Comparison of ENCODE assay signal across 8 mouse cellular contexts in the genomic region with DNA sequence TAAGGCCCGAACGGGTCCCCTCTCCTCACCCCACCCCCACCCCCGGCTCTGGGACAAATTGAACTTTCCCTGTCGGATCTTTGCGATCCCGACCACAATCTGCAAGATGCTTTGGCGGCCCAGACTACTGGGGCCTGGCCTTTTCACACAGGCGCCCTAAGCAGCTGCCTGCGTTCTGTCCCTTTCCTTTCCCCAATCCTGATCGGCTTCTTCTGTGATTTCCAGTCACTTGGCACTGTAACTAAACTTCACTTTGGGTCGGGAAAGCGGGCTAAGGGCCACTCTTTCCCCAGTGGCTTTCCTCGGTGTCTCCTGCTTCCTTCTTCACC. TPM values are rescaled to one million over a fixed set of nuclear protein-coding genes. Genes with fewer than 3 reads are reported as not detected.
DNase-seq lines count a peak whose midpoint lies in the region; ATAC-seq and TF ChIP-seq lines count a peak whose summit lies in the region.

No protein-coding gene starts in this region.

- peak overlapping the region; percentile 89 for H3K4me3 ChIP-seq in heart, embryonic 13.5 days
- peak overlapping the region; percentile 75 to 92 for H3K4me3 ChIP-seq in ES-E14 (ENCODE audit: insufficient read depth in 1 of 2, low read depth in 1 of 2, low read length in 2 of 2, poor library complexity in 1 of 2, severe bottlenecking in 1 of 2)
- H3K4me3 ChIP-seq in heart, embryonic 15.5 days: peak overlapping the region; percentile 86
- peak overlapping the region; percentile 95 for H3K4me3 ChIP-seq in liver, postnatal 0 days (ENCODE audit: low read depth, low read length)

- H3K4me2 ChIP-seq in heart, embryonic 13.5 days: peak overlapping the region; percentile 97
- peak overlapping the region; percentile 84 for H3K4me2 ChIP-seq in heart, embryonic 15.5 days
- H3K4me2 ChIP-seq in liver, postnatal 0 days (ENCODE audit: low read depth, low read length): peak overlapping the region; percentile 86

- no peak for TF ChIP-seq EP300 in liver, postnatal 0 days (IDR thresholded peaks at IDR 0.05; ENCODE audit: low read depth)

- in situ Hi-C loops in ES-E14 (cut with MboI; ENCODE audit: low sequenced_read_pairs in 2 of 2, unreplicated experiment in 2 of 2): no loop called here

- WGBS in heart, embryonic 13.5 days: under 1% methylated on average over 13 of the region's 13 CpGs
- 0% methylated on average over 13 of the region's 13 CpGs for WGBS in heart, embryonic 15.5 days
- WGBS in liver, postnatal 0 days (ENCODE audit: insufficient replicate concordance): under 1% methylated on average over 13 of the region's 13 CpGs

- H3K4me1 ChIP-seq in heart, embryonic 13.5 days: peaks cover 52% of the 10 kb centered on the region
- peaks cover 19 to 21% of the 10 kb centered on the region in 2 experiments for H3K4me1 ChIP-seq in ES-E14 (ENCODE audit: control insufficient read depth in 2 of 2, insufficient read depth in 2 of 2, low read length in 2 of 2, poor library complexity in 1 of 2)
- peaks cover 44% of the 10 kb centered on the region for H3K4me1 ChIP-seq in heart, embryonic 15.5 days (replicated peaks)
- H3K4me1 ChIP-seq in liver, postnatal 0 days (ENCODE audit: insufficient read depth): peaks cover 42% of the 10 kb centered on the region

- intact Hi-C loops in heart, postnatal 36 days (cut with DNase I): loop anchor here (1.0 kb wide), 2 partner anchors 72 to 83 kb away; no protein-coding TSS in a partner anchor
- intact Hi-C loops in left cerebral cortex, postnatal 4 days (cut with DNase I): loop anchor here (5.0 kb wide), 1 partner anchor 82 kb away; no protein-coding TSS in a partner anchor

- H3K27me3 ChIP-seq in heart, embryonic 13.5 days (replicated peaks): no peaks in the 10 kb centered on the region
- H3K27me3 ChIP-seq in heart, embryonic 15.5 days: no peaks in the 10 kb centered on the region
- H3K27me3 ChIP-seq in liver, postnatal 0 days (ENCODE audit: insufficient read depth, low read length): no peaks in the 10 kb centered on the region

- H3K9me3 ChIP-seq in heart, embryonic 13.5 days: no peaks in the 10 kb centered on the region
- no peaks in the 10 kb centered on the region for H3K9me3 ChIP-seq in ES-E14 (ENCODE audit: control insufficient read depth, insufficient read depth, low read depth, low read length)
- H3K9me3 ChIP-seq in heart, embryonic 15.5 days (replicated peaks): no peaks in the 10 kb centered on the region
- no peaks in the 10 kb centered on the region for H3K9me3 ChIP-seq in liver, postnatal 0 days (ENCODE audit: low read length)

- H3K36me3 ChIP-seq in heart, embryonic 13.5 days: peaks cover 33% of the 10 kb centered on the region
- H3K36me3 ChIP-seq in ES-E14 (ENCODE audit: control insufficient read depth, insufficient read depth, low read length, poor library complexity, severe bottlenecking): peaks cover 13% of the 10 kb centered on the region
- H3K36me3 ChIP-seq in heart, embryonic 15.5 days: peaks cover 18% of the 10 kb centered on the region
- peaks cover 33% of the 10 kb centered on the region for H3K36me3 ChIP-seq in liver, postnatal 0 days (replicated peaks; ENCODE audit: insufficient read depth, low read length)

- no peak for ATAC-seq in heart, embryonic 13.5 days (ENCODE audit: extremely low read depth, insufficient number of reproducible peaks, low FRiP score, low TSS enrichment)
- ATAC-seq in heart, embryonic 15.5 days (replicated peaks; ENCODE audit: insufficient number of reproducible peaks, insufficient read depth, low FRiP score, low read depth): no peak
- no peak for ATAC-seq in liver, postnatal 0 days

- peak overlapping the region; percentile 100 for H3K9ac ChIP-seq in heart, embryonic 13.5 days
- peak overlapping the region; percentile 57 for H3K9ac ChIP-seq in ES-E14 (ENCODE audit: insufficient read depth, low read depth, low read length, poor library complexity, severe bottlenecking)
- peak overlapping the region; percentile 90 for H3K9ac ChIP-seq in heart, embryonic 15.5 days
- H3K9ac ChIP-seq in liver, postnatal 0 days (replicated peaks): peak overlapping the region; percentile 86

- DNase-seq in heart, postnatal 36 days: no peak
- DNase-seq in ES-E14 (ENCODE audit: low read depth, low spot score): no peak
- no peak for DNase-seq in liver, postnatal 0 days
- no peak for DNase-seq in left cerebral cortex, postnatal 4 days
- DNase-seq in adrenal gland, postnatal 14 days: no peak
- DNase-seq in left cerebral cortex, adult 8-10 months (ENCODE audit: low spot score in 2 of 2): no peak

- no peak for TF ChIP-seq CTCF in liver, postnatal 0 days (IDR thresholded peaks at IDR 0.05; ENCODE audit: low read depth)

- H3K27ac ChIP-seq in heart, embryonic 13.5 days (replicated peaks): peak overlapping the region; percentile 99
- H3K27ac ChIP-seq in ES-E14 (ENCODE audit: insufficient read depth, low read depth, low read length, poor library complexity, severe bottlenecking): peak overlapping the region; percentile 27; the same call in 1 of the 2 replicates
- H3K27ac ChIP-seq in heart, embryonic 15.5 days: peak overlapping the region; percentile 95
- H3K27ac ChIP-seq in liver, postnatal 0 days (ENCODE audit: low read depth): peak overlapping the region; percentile 93

TF ChIP-seq in ES-E14, 5 proteins besides CTCF, POLR2A, EP300 and RAD21:
- TF ChIP-seq HCFC1 (IDR thresholded peaks at IDR 0.05; ENCODE audit: borderline replicate concordance, insufficient read depth, low read length): no peak
- TF ChIP-seq CHD2 (IDR thresholded peaks at IDR 0.05; ENCODE audit: low read depth, low read length): no peak
- TF ChIP-seq ZC3H11A (IDR thresholded peaks at IDR 0.05; ENCODE audit: borderline replicate concordance, low read depth, low read length): no peak
- TF ChIP-seq ZNF384 (IDR thresholded peaks at IDR 0.05; ENCODE audit: low read depth, low read length): no peak
- TF ChIP-seq MAFK (IDR thresholded peaks at IDR 0.05; ENCODE audit: insufficient read depth, low read depth, low read length): no peak

RNA-seq across cellular contexts. Expression of gene Bysl, which starts 17.5 kb away (rescaled TPM):
- 24.1 and 24.8 TPM in 2 replicates for polyA plus RNA-seq in heart, embryonic 13.5 days (2015; fragmentation: Nextera tagmentation; extraction: Ambion mirVana)
- total RNA-seq in heart, postnatal 36 days (2021): 10 to 100 TPM; 14.2 to 14.3 TPM
- total RNA-seq in ES-E14 (2012; rRNA removed): 51.5 and 51.8 TPM in 2 replicates
- polyA plus RNA-seq in heart, embryonic 15.5 days (2015; fragmentation: Nextera tagmentation; extraction: Ambion mirVana): 18.2 and 22.6 TPM in 2 replicates
- 8.9 and 10.6 TPM in 2 replicates for polyA plus RNA-seq in liver, postnatal 0 days (2015; fragmentation: Nextera tagmentation; extraction: Ambion mirVana)
- total RNA-seq in left cerebral cortex, postnatal 4 days (2021): 10 to 100 TPM; 28.6 TPM
- 19.7 and 21.6 TPM in 2 replicates for total RNA-seq in adrenal gland, postnatal 14 days (2021)
- 10 to 100 TPM; 15.7 to 19.0 (median 17.1) TPM for total RNA-seq in left cerebral cortex, adult 8-10 months (2022)

RNA-seq across cellular contexts. Expression of gene Med20, which starts 17.6 kb away (rescaled TPM):
- 25.1 and 27.5 TPM in 2 replicates for polyA plus RNA-seq in heart, embryonic 13.5 days (2015; fragmentation: Nextera tagmentation; extraction: Ambion mirVana)
- total RNA-seq in heart, postnatal 36 days (2021): 10 to 100 TPM; 15.8 to 17.8 TPM
- total RNA-seq in ES-E14 (2012; rRNA removed): 43.4 and 46.1 TPM in 2 replicates
- polyA plus RNA-seq in heart, embryonic 15.5 days (2015; fragmentation: Nextera tagmentation; extraction: Ambion mirVana): 25.4 and 31.2 TPM in 2 replicates
- 13.5 and 14.4 TPM in 2 replicates for polyA plus RNA-seq in liver, postnatal 0 days (2015; fragmentation: Nextera tagmentation; extraction: Ambion mirVana)
- 10 to 100 TPM; 29.2 to 30.3 TPM for total RNA-seq in left cerebral cortex, postnatal 4 days (2021)
- 39.3 and 39.8 TPM in 2 replicates for total RNA-seq in adrenal gland, postnatal 14 days (2021)
- total RNA-seq in left cerebral cortex, adult 8-10 months (2022): 10 to 100 TPM; 26.3 to 34.7 (median 27.2) TPM

RNA-seq across cellular contexts. Expression of gene Gm20517, which starts 17.6 kb away (rescaled TPM):
- polyA plus RNA-seq in heart, embryonic 13.5 days (2015; fragmentation: Nextera tagmentation; extraction: Ambion mirVana): 1.2 and 2.1 TPM in 2 replicates
- total RNA-seq in heart, postnatal 36 days (2021): 1 to 10 TPM; 2.1 to 3.5 TPM
- total RNA-seq in ES-E14 (2012; rRNA removed): 4.9 and 5.4 TPM in 2 replicates
- polyA plus RNA-seq in heart, embryonic 15.5 days (2015; fragmentation: Nextera tagmentation; extraction: Ambion mirVana): 0.60 and 1.6 TPM in 2 replicates
- 0.79 and 0.82 TPM in 2 replicates for polyA plus RNA-seq in liver, postnatal 0 days (2015; fragmentation: Nextera tagmentation; extraction: Ambion mirVana)
- total RNA-seq in left cerebral cortex, postnatal 4 days (2021): 1 to 10 TPM; 4.8 to 6.6 TPM
- total RNA-seq in adrenal gland, postnatal 14 days (2021): 3.0 and 3.3 TPM in 2 replicates
- total RNA-seq in left cerebral cortex, adult 8-10 months (2022): 1 to 10 TPM; 3.8 to 9.6 (median 6.6) TPM

RNA-seq across cellular contexts. Expression of gene Usp49, which starts 36.7 kb away (rescaled TPM):
- polyA plus RNA-seq in heart, embryonic 13.5 days (2015; fragmentation: Nextera tagmentation; extraction: Ambion mirVana): 2.6 and 3.3 TPM in 2 replicates
- total RNA-seq in heart, postnatal 36 days (2021): 1 to 10 TPM; 3.9 to 4.4 TPM
- total RNA-seq in ES-E14 (2012; rRNA removed): 10.0 and 15.5 TPM in 2 replicates
- polyA plus RNA-seq in heart, embryonic 15.5 days (2015; fragmentation: Nextera tagmentation; extraction: Ambion mirVana): 2.5 and 3.2 TPM in 2 replicates
- 1.2 and 1.6 TPM in 2 replicates for polyA plus RNA-seq in liver, postnatal 0 days (2015; fragmentation: Nextera tagmentation; extraction: Ambion mirVana)
- 10 to 100 TPM; 23.3 to 26.2 TPM for total RNA-seq in left cerebral cortex, postnatal 4 days (2021)
- total RNA-seq in adrenal gland, postnatal 14 days (2021): 6.8 and 7.8 TPM in 2 replicates
- 10 to 100 TPM; 10.2 to 13.4 (median 11.6) TPM for total RNA-seq in left cerebral cortex, adult 8-10 months (2022)

Comparison
In these comparisons a context has a peak if more than half of its experiments do, and no peak if none do; other contexts are left out.
1. H3K27ac ChIP-seq: peak in every context shown above with its lines; median percentile 99 in heart, embryonic 13.5 days; 95 in heart, embryonic 15.5 days; 93 in liver, postnatal 0 days; 27 in ES-E14.